Mouse (Mus musculus) heart, postnatal 14 days (tissue): ENCODE results near the gene Mab21l1. TPM values are rescaled to one million over a fixed set of nuclear protein-coding genes. Genes with fewer than 3 reads are reported as not detected.

Source experiments
- DNase-seq, 2 experiments: peaks; one replicate each; pipeline ENCODE4 v3.0.0; 2021 to 2022
- intact Hi-C: fragments of 180-260 bp; cut with DNase I; formaldehyde crosslinking; loops from one replicate; pipeline ENCODE4 v1.15.1; 2025
- total RNA-seq, 2 experiments: library from RNA; stranded (reverse); gene quantifications; 2 replicates each; pipeline ENCODE4 v1.2.3; 2021

The Mab21l1 gene
- total RNA-seq, 2 experiments from 2014 or later, result not detected

DNA sequence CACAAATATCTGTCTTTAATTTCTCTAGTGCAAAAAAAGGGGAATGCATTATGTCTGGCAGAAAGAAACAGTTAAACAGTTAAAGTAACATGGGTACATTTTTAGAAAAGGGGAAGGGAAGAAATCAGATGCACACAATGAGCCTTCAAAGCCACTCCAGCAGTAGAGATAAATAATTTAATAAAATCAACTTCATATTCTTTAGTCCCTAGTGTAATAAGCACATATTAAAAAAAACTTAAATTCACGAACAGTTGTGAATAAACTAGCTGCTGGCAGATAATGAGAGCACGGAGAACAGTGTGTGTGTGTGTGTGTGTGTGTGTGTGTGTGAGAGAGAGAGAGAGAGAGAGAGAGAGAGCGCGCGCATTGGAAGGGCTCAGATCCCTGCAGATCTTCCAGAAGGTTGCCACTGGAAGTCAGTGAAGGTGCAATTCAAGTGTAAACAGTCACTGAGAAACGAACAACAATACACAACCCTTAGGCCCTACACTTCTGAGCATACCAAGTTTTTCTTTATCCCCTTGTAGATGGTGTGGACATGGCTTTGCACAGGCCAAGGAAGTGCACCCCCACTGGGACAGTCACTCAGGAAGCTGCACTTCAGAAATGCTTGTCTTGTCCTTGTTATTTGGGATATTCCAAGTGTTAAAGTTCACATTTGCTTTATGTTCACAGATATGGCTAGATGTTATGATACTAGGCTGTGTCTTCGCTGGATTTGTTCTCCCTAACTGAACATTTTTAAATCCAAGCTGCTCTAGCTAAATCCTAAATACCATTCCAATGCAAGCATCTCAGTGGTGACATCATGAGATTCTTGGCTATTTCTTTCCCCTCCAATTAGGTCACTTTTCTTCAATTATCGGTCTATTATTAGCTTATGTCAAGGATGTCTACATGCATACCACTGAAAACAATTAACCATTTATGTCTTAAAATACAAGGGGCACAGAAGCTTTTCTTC, 3.3 kb upstream of the Mab21l1 start:
- intact Hi-C loops, result no loop called here
- no peak for DNase-seq

DNA sequence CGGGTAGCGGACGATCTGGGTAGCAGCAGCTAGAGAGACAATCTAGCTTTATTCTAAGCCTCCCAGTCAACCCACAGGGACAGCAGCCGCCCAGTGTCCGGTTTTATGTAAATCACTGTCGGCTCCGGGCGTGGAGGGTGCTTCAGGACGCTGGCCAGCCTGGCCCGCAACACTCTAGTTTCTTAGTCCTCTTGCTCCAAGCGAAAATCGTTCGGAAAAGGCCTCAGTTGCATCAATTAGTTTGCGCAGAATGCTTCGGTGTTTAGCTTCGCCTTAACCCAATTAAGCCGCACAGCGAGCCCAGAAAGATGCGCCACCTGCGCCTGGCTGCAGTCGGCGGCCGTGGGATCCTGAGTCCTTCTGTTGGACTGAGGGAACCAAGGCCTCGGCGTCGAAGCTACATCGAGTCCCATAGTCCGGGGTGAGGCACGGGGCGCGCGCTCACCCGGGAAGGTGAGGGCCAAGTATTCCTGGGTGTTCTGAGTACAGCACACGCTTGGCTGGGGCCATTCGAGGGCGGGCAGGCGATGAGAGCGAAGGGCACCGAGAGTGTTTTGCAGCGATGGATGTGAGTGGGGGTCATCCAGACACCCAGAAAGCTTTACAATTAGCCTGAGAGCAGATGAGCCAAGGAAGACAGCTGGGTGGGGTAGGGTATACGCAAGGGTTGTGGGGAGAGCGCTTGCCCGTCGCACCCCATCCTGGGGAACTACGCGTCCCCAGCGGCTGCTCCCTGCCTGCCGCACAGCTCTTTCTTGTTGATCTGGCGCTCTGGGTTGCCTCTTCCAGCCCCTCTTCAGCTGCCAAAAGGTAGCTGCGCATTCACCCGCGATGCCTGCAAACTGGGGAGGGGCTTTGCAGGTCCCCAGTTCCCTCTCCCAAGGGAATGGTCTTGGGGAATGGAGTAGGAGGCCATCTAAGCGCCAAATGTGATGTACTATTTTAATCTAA, 1.9 kb upstream of the Mab21l1 start:
- intact Hi-C loops, result loop anchor here (10.0 kb wide), 1 partner anchor 256 kb away; no protein-coding TSS in a partner anchor
- DNase-seq, result peak; percentile 6 to 17

GRCm38 (mm10) chr3:55781429-55782055, 768 bp upstream of the Mab21l1 start:
- intact Hi-C loops, result loop anchor here (10.0 kb wide), 1 partner anchor 257 kb away; no protein-coding TSS in a partner anchor
- DNase-seq, result no peak

GRCm38 (mm10) chr3:55782771-55783170, 461 bp downstream of the Mab21l1 start:
- no peak for DNase-seq

GRCm38 (mm10) chr3:55783171-55784081, 1.1 kb downstream of the Mab21l1 start:
- DNase-seq, result peak; percentile 9 to 13

More at GRCm38 (mm10) chr3:55782771-55783170, 461 bp downstream of the Mab21l1 start:
- intact Hi-C loops, result loop anchor here (10.0 kb wide), 1 partner anchor 258 kb away; no protein-coding TSS in a partner anchor

GRCm38 (mm10) chr3:55784101-55784500, 1.8 kb downstream of the Mab21l1 start:
- no peak for DNase-seq
- intact Hi-C loops, result loop anchor here (10.0 kb wide), 1 partner anchor 259 kb away; no protein-coding TSS in a partner anchor

More at GRCm38 (mm10) chr3:55783171-55784081, 1.1 kb downstream of the Mab21l1 start:
- intact Hi-C loops, result loop anchor here (10.0 kb wide), 1 partner anchor 259 kb away; no protein-coding TSS in a partner anchor

DNA sequence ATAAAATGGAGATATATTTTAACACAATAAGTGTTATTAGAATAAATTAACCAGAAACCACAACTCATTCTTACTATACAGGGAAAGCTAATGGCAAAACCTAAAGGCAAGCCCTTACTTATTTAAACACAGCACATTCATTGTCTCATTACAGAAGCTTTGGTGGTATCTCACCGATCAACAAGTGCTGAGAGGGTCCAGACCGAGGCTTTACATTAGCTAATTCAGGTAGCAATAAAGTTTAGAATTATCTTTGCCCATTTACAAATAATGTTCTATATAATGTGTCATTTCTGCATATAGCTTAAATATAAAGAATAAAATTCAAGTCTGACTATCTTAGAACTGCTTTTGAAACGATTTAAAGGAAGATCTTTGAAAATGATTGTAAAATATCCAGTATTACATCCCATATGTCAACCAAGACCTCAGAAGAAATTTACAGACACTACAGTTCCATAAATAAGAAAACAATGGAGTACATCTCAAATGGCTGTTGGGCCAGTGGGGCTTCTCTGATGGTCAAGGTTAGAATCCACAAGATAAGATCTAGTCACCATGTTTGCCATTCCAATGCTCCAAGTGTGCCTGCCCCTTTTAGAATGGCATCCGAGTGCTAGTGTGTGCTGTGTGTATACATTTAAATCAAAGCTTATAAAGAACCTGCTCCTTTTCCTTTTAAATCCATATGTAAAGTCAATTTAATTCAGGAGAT, 3.1 kb downstream of the Mab21l1 start:
- intact Hi-C loops, result loop anchor here (10.0 kb wide), 1 partner anchor 261 kb away; no protein-coding TSS in a partner anchor
- no peak for DNase-seq

GRCm38 (mm10) chr3:55785981-55786725, 3.8 kb downstream of the Mab21l1 start:
- intact Hi-C loops, result loop anchor here (10.0 kb wide), 1 partner anchor 261 kb away; no protein-coding TSS in a partner anchor
- no peak for DNase-seq

GRCm38 (mm10) chr3:55786835-55787486, 4.7 kb downstream of the Mab21l1 start:
- intact Hi-C loops, result loop anchor here (10.0 kb wide), 1 partner anchor 262 kb away; no protein-coding TSS in a partner anchor

DNA sequence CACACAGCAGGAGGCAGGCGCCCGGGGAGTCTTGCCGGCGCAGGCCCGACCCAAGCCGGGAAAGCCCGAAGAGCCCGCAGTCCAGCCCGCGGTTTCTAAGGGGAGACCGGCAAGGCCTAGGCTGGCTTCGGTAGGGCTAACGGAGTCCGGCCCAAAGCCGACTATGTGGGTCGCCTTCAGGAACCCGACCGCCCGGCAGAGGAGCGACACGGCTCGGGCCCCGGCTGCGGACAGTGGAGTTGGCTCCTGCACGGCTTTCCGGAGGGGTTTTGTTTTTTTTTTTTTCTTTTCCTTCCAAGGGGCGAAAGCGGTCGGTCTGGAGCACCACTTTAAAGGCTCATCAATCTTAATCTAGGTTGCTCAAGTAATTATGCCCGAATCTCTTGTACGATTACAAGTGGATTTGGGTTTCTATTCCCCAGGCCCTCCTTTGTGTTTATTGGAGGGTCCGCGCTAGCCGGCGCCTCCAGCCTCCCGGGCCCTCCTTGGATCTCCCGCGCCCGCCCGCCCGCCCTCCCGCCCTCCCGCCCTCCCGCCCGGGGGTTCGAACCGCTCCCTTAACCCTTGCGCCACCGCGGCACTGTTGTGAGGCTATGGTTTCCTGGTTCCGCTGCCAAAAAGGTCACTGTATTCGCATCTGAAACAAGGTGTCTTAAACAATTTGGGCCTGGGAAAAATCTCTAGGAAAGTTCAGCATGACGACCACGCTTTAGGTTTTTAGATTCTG, 5.3 kb downstream of the Mab21l1 start:
- peak; percentile 63 to 74 for DNase-seq
- intact Hi-C loops, result loop anchor here (10.0 kb wide), 1 partner anchor 263 kb away; no protein-coding TSS in a partner anchor

More at GRCm38 (mm10) chr3:55786835-55787486, 4.7 kb downstream of the Mab21l1 start:
- DNase-seq, result no peak

- no peak for DNase-seq
- intact Hi-C loops, result loop anchor here (10.0 kb wide), 1 partner anchor 263 kb away; no protein-coding TSS in a partner anchor
These were observed 5.9 kb downstream of the Mab21l1 start for GRCm38 (mm10) chr3:55788214-55788586.

DNA sequence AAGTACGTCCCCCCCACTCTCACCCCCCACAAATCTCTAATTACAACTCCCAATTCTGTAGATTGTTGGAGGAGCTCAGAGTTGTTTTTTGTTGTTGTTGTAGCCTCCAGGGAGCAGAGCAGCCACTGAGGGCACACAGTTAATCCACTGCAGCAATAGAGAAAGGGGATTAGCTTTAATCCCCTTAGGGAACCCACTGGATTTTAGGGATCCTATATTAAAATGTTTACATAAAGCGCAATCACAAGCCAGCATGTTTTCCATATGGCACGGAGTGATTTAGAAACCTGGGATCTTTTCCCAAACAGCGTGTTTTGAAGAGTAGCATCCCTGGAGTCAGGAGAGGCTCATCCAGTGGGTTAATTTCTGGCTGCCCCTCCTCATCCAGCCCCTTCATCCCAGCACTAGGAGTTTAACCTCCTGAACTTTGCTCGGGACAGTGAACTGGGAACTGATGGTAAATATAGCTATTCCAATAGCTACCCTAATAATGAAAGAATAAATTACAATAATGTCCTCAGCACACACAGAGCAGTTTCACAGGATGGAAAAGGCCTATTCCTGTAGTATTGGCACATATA, 6.4 kb downstream of the Mab21l1 start:
- no peak for DNase-seq
- intact Hi-C loops, result loop anchor here (10.0 kb wide), 1 partner anchor 264 kb away; no protein-coding TSS in a partner anchor

- DNase-seq, result no peak
- intact Hi-C loops, result loop anchor here (10.0 kb wide), 1 partner anchor 265 kb away; no protein-coding TSS in a partner anchor
These were observed 7.5 kb downstream of the Mab21l1 start for GRCm38 (mm10) chr3:55789856-55790255.

- intact Hi-C loops, result no loop called here
- no peak for DNase-seq
These were observed 8.3 kb downstream of the Mab21l1 start for GRCm38 (mm10) chr3:55790609-55791008.

DNA sequence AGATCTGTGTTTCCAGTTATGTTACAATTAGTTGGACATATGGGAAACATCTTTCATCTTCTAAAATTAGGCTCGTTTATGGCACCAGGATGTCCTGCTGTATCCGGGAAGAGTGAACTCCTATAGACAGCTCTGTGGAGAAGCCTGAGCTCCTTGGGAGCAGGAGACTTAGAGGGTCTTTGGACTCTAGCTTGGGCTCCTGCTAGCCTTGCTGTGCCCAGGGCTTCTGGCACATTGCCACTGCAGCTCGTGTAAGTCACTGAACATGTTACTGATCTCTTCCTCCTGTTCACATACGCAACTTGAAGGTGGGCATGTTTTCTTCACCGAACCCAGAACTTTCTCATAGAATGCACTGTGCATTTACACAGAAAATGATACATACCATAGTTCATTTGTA, 9.9 kb downstream of the Mab21l1 start:
- no peak for DNase-seq
- intact Hi-C loops, result no loop called here
